12 mouse cellular contexts compared by ENCODE assay signal in genomic region chr15:77833083-77833482, GRCm38 (mm10). TPM values are rescaled to one million over a fixed set of nuclear protein-coding genes. Genes with fewer than 3 reads are reported as not detected.
DNase-seq lines count a peak whose midpoint lies in the region; ATAC-seq and TF ChIP-seq lines count a peak whose summit lies in the region.
"Had no signal": no experiment of that assay in that cellular context is flagged by ENCODE, and none has a peak within 500 bp of the region (broad histone marks: within the 10 kb centered on the region; RNA-seq: fewer than 3 reads in every experiment).

No protein-coding gene starts in this region.

- H3K9ac ChIP-seq in liver, adult 2 months (ENCODE audit: low read depth, low read length), result no peak overlapping the region
- H3K9ac ChIP-seq in embryonic facial prominence, embryonic 15.5 days, result no peak overlapping the region
- no peak overlapping the region for H3K9ac ChIP-seq in forebrain, embryonic 11.5 days (ENCODE audit: low read length)

- peak overlapping the region; percentile 3; the same call in 1 of the 2 replicates for H3K27ac ChIP-seq in liver, adult 2 months (replicated peaks; ENCODE audit: insufficient read depth, low read depth, low read length)
- H3K27ac ChIP-seq in embryonic facial prominence, embryonic 15.5 days (replicated peaks), result peak overlapping the region; percentile 39; the same call in 1 of the 2 replicates
- 0 out of 2 replicates have a peak overlapping the region, but pooled peaks have one; percentile 8 for H3K27ac ChIP-seq in macrophage
- no peak overlapping the region for H3K27ac ChIP-seq in forebrain, embryonic 11.5 days (ENCODE audit: low read depth, low read length)

- no peaks in the 10 kb centered on the region for H3K9me3 ChIP-seq in embryonic facial prominence, embryonic 15.5 days (replicated peaks)
- no peaks in the 10 kb centered on the region for H3K9me3 ChIP-seq in forebrain, embryonic 11.5 days (ENCODE audit: control insufficient read depth, low read length)

- peaks cover 79% of the 10 kb centered on the region for H3K79me2 ChIP-seq in liver, adult 2 months (ENCODE audit: control insufficient read depth, insufficient read depth, low read length)
- peaks cover 100% of the 10 kb centered on the region for H3K79me2 ChIP-seq in macrophage (ENCODE audit: inconsistent target)

- no peak for TF ChIP-seq POLR2A in liver, adult 2 months (IDR thresholded peaks at IDR 0.05; ENCODE audit: extremely low read depth, insufficient read depth, low read length)

- no peaks in the 10 kb centered on the region for H3K36me3 ChIP-seq in liver, adult 2 months (ENCODE audit: control insufficient read depth, insufficient read depth, low read length)
- H3K36me3 ChIP-seq in embryonic facial prominence, embryonic 15.5 days, result no peaks in the 10 kb centered on the region
- no peaks in the 10 kb centered on the region for H3K36me3 ChIP-seq in macrophage (ENCODE audit: inconsistent target)
- H3K36me3 ChIP-seq in forebrain, embryonic 11.5 days (ENCODE audit: control insufficient read depth, insufficient read depth, low read length), result no peaks in the 10 kb centered on the region

- no peak for TF ChIP-seq CTCF in liver, adult 2 months (IDR thresholded peaks at IDR 0.05; ENCODE audit: low read depth, low read length)

- no peak overlapping the region for H3K4me2 ChIP-seq in embryonic facial prominence, embryonic 15.5 days (replicated peaks)
- H3K4me2 ChIP-seq in forebrain, embryonic 11.5 days (ENCODE audit: low read depth, low read length, severe bottlenecking), result no peak overlapping the region

- peaks cover 71% of the 10 kb centered on the region for H3K4me1 ChIP-seq in liver, adult 2 months (ENCODE audit: control insufficient read depth, insufficient read depth, low read length)
- peaks cover 66% of the 10 kb centered on the region for H3K4me1 ChIP-seq in embryonic facial prominence, embryonic 15.5 days
- peaks cover 6% of the 10 kb centered on the region; the same call in 1 of the 2 replicates for H3K4me1 ChIP-seq in forebrain, embryonic 11.5 days (replicated peaks; ENCODE audit: control insufficient read depth, insufficient read depth, low read length)

- peak; percentile 5 for DNase-seq in adrenal gland, adult 2 months
- no peak for DNase-seq in adrenal gland, adult 8-10 months
- no peak for DNase-seq in liver, adult 2 months (ENCODE audit: extremely low read depth, low read depth, low spot score)
- DNase-seq in liver, result no peak
- DNase-seq in forebrain, embryonic 11.5 days (ENCODE audit: low spot score), result no peak
- no peak for DNase-seq in adrenal gland, postnatal 36 days
- DNase-seq: gastrocnemius, postnatal 10 days; heart, postnatal 36 days; kidney, adult 9 months; lung, adult 2 months had no signal

- H3K4me3 ChIP-seq in liver, adult 2 months (ENCODE audit: insufficient read depth, low read depth, low read length), result no peak overlapping the region
- no peak overlapping the region for H3K4me3 ChIP-seq in embryonic facial prominence, embryonic 15.5 days (replicated peaks)
- no peak overlapping the region for H3K4me3 ChIP-seq in macrophage (ENCODE audit: inconsistent target)
- H3K4me3 ChIP-seq in forebrain, embryonic 11.5 days (ENCODE audit: low read depth, low read length), result no peak overlapping the region

- ATAC-seq in embryonic facial prominence, embryonic 15.5 days (ENCODE audit: insufficient number of reproducible peaks, low FRiP score, low TSS enrichment, low read depth), result no peak
- ATAC-seq in forebrain, embryonic 11.5 days (replicated peaks; ENCODE audit: low FRiP score), result no peak

- no peaks in the 10 kb centered on the region for H3K27me3 ChIP-seq in liver, adult 2 months (ENCODE audit: control insufficient read depth, insufficient read depth, low read length)
- H3K27me3 ChIP-seq in embryonic facial prominence, embryonic 15.5 days, result no peaks in the 10 kb centered on the region
- H3K27me3 ChIP-seq in forebrain, embryonic 11.5 days (ENCODE audit: control insufficient read depth, insufficient read depth, low read length), result no peaks in the 10 kb centered on the region

RNA-seq across cellular contexts. Expression of gene Myh9, which starts 8.9 kb away (rescaled TPM):
- 100 to 1,000 TPM; 280 to 306 TPM for total RNA-seq in adrenal gland, adult 2 months (2021)
- polyA plus RNA-seq in adrenal gland, adult 2 months (2012; rRNA removed), result 45.4 and 51.9 TPM in 2 replicates
- 100 to 1,000 TPM; 304 to 366 (median 340) TPM for total RNA-seq in adrenal gland, adult 8-10 months (2022)
- 54.4 and 69.5 TPM in 2 replicates for total RNA-seq in liver, adult 2 months (2014; rRNA removed)
- polyA plus RNA-seq in liver, adult 2 months (2012; rRNA removed), result 22.5 and 24.1 TPM in 2 replicates
- 41.1 and 41.7 TPM in 2 replicates for polyA plus RNA-seq in embryonic facial prominence, embryonic 15.5 days (2015; fragmentation: Nextera tagmentation; extraction: Ambion mirVana)
- total RNA-seq in macrophage (2018; cell fraction: chromatin; rRNA removed), result 100 to 1,000 TPM; 116 to 655 (median 298) TPM
- total RNA-seq in macrophage (2018; cell fraction: cytosol; rRNA removed), result 100 to 1,000 TPM; 130 to 278 (median 207) TPM
- 100 to 1,000 TPM; 203 to 600 (median 357) TPM for total RNA-seq in macrophage (2018; cell fraction: nucleus; rRNA removed)
- polyA plus RNA-seq in macrophage (2018), result 130 to 219 TPM (median 188 TPM) in 3 replicates
- polyA plus RNA-seq in forebrain, embryonic 11.5 days (2014; fragmentation: Nextera tagmentation; extraction: Ambion mirVana), result 32.0 and 37.4 TPM in 2 replicates
- 100 to 1,000 TPM; 309 to 387 TPM for total RNA-seq in adrenal gland, postnatal 36 days (2021)
